Mouse (Mus musculus) brain, embryonic 14.5 days (tissue): ENCODE data around the gene Tgfb3. TPM values are rescaled to one million over a fixed set of nuclear protein-coding genes. Genes with fewer than 3 reads are reported as not detected.
A peak's percentile ranks its signal among the peaks of the same experiment; 100 is the strongest.

ENCODE experiments used
- DNase-seq: peaks from one replicate; pipeline ENCODE4 v3.0.0-alpha.2; 2011; ENCODE audit warnings: low read depth
- CTCF ChIP-seq: fragments of 200-500 bp; IDR thresholded peaks from 2 replicates; pipeline ENCODE4 v1.5.1; 2012; ENCODE audit warnings: inconsistent platforms, mild to moderate bottlenecking, moderate library complexity, borderline replicate concordance; ENCODE audit not compliant: insufficient read depth, insufficient read length; ENCODE audit errors: extremely low read depth
- POLR2A ChIP-seq: fragments of 200-500 bp; IDR thresholded peaks from 2 replicates; pipeline ENCODE4 v1.6.1; 2012; ENCODE audit warnings: mild to moderate bottlenecking, inconsistent platforms, borderline replicate concordance; ENCODE audit not compliant: poor library complexity, insufficient read depth, insufficient read length, severe bottlenecking; ENCODE audit errors: extremely low read depth
- polyA plus RNA-seq: library from polyadenylated mRNA; depleted of rRNA; stranded (reverse); fragments of >200 nt; gene quantifications from 2 replicates; pipeline ENCODE4 v1.2.3, GENCODE M21; 2012

Tgfb3 gene
- polyA plus RNA-seq, 1 experiment, result 6.6 TPM

- no peak for TF ChIP-seq POLR2A
- no peak for DNase-seq
Measured at GRCm38 (mm10) chr12:86046141-86046540, 32.7 kb downstream of the Tgfb3 start.

- no peak for DNase-seq
- TF ChIP-seq CTCF, result no peak
Measured at GRCm38 (mm10) chr12:86039751-86040150, 39.1 kb downstream of the Tgfb3 start.

- DNase-seq, result no peak
- no peak for TF ChIP-seq POLR2A
- TF ChIP-seq CTCF, result no peak
Measured at GRCm38 (mm10) chr12:86039078-86039477, 39.8 kb downstream of the Tgfb3 start.

GRCm38 (mm10) chr12:86037235-86037921 is 41.5 kb downstream of the Tgfb3 start:
- TF ChIP-seq POLR2A, result no peak
- no peak for TF ChIP-seq CTCF
- DNase-seq, result peak; percentile 43

- TF ChIP-seq CTCF (no peak), POLR2A (no peak)
- no peak for DNase-seq
Measured at GRCm38 (mm10) chr12:86036368-86037166, 42.3 kb downstream of the Tgfb3 start.

- TF ChIP-seq POLR2A, result no peak
- no peak for TF ChIP-seq CTCF
- no peak for DNase-seq
Measured at GRCm38 (mm10) chr12:86035586-86035985, 43.3 kb downstream of the Tgfb3 start.

- TF ChIP-seq CTCF, result no peak
- no peak for TF ChIP-seq POLR2A
- DNase-seq, result no peak
Measured at GRCm38 (mm10) chr12:86030932-86031331, 47.9 kb downstream of the Tgfb3 start.

- TF ChIP-seq POLR2A (no peak), CTCF (no peak)
- no peak for DNase-seq
Measured at GRCm38 (mm10) chr12:86027747-86028146, 51.1 kb downstream of the Tgfb3 start.

GRCm38 (mm10) chr12:86027000-86027399 is 51.8 kb downstream of the Tgfb3 start:
- DNase-seq, result peak; percentile 79
- no peak for TF ChIP-seq POLR2A
- no peak for TF ChIP-seq CTCF

GRCm38 (mm10) chr12:86025480-86025879 is 53.4 kb downstream of the Tgfb3 start:
- no peak for DNase-seq
- TF ChIP-seq POLR2A (no peak), CTCF (no peak)

- TF ChIP-seq CTCF (peak; percentile 55; the same call in 1 of the 2 replicates), POLR2A (no peak)
- DNase-seq, result peak; percentile 36
Measured at GRCm38 (mm10) chr12:86024426-86024825, 54.4 kb downstream of the Tgfb3 start.

GRCm38 (mm10) chr12:86023081-86023871 is 55.6 kb downstream of the Tgfb3 start:
- peak; percentile 48 for DNase-seq
- TF ChIP-seq CTCF (no peak), POLR2A (no peak)
